Mouse (Mus musculus): ENCODE results near the gene 1700025G04Rik. TPM values are rescaled to one million over a fixed set of nuclear protein-coding genes. Genes with fewer than 3 reads are reported as not detected.

Gene 1700025G04Rik
- polyA plus RNA-seq, 1 experiment from 2014 or later, result 20.6 TPM

GRCm38 (mm10) chr1:152070441-152070840 lies 19.5 kb downstream of the 1700025G04Rik start:
- H3K4me3 ChIP-seq (ENCODE audit: low read depth, low read length), result no peak overlapping the region
- TF ChIP-seq EP300 (optimal IDR thresholded peaks at IDR 0.05) (no peak), CTCF (IDR thresholded peaks at IDR 0.05; ENCODE audit: low read depth) (no peak)
- no peak for ATAC-seq (ENCODE audit: low FRiP score, low TSS enrichment)
- H3K27ac ChIP-seq (replicated peaks), result no peak overlapping the region
- H3K36me3 ChIP-seq (ENCODE audit: control insufficient read depth, insufficient read depth, low read length), result no peaks in the 10 kb centered on the region
- no peak overlapping the region for H3K4me2 ChIP-seq (replicated peaks; ENCODE audit: low read depth)
- 91% methylated on average over 4 of the region's 4 CpGs for WGBS
- no peaks in the 10 kb centered on the region for H3K27me3 ChIP-seq (ENCODE audit: control insufficient read depth, insufficient read depth, low read length)
- no peaks in the 10 kb centered on the region for H3K9me3 ChIP-seq (ENCODE audit: control insufficient read depth, low read length)
- no peaks in the 10 kb centered on the region for H3K4me1 ChIP-seq (replicated peaks; ENCODE audit: control insufficient read depth, insufficient read depth)
- no peak overlapping the region for H3K9ac ChIP-seq (ENCODE audit: low read length)
- DNase-seq (ENCODE audit: low spot score), result no peak

GRCm38 (mm10) chr1:152069745-152070144 lies 20.2 kb downstream of the 1700025G04Rik start:
- H3K9me3 ChIP-seq (ENCODE audit: control insufficient read depth, low read length), result no peaks in the 10 kb centered on the region
- H3K4me2 ChIP-seq (replicated peaks; ENCODE audit: low read depth), result no peak overlapping the region
- DNase-seq (ENCODE audit: low spot score) (no peak), ATAC-seq (ENCODE audit: low FRiP score, low TSS enrichment) (no peak)
- no peak overlapping the region for H3K27ac ChIP-seq (replicated peaks)
- H3K9ac ChIP-seq (ENCODE audit: low read length), result no peak overlapping the region
- TF ChIP-seq CTCF (IDR thresholded peaks at IDR 0.05; ENCODE audit: low read depth) (no peak), EP300 (optimal IDR thresholded peaks at IDR 0.05) (no peak)
- WGBS, result 82% methylated on average over 7 of the region's 7 CpGs
- no peak overlapping the region for H3K4me3 ChIP-seq (ENCODE audit: low read depth, low read length)
- H3K36me3 ChIP-seq (ENCODE audit: control insufficient read depth, insufficient read depth, low read length), result no peaks in the 10 kb centered on the region
- no peaks in the 10 kb centered on the region for H3K27me3 ChIP-seq (ENCODE audit: control insufficient read depth, insufficient read depth, low read length)
- H3K4me1 ChIP-seq (replicated peaks; ENCODE audit: control insufficient read depth, insufficient read depth), result no peaks in the 10 kb centered on the region

DNA sequence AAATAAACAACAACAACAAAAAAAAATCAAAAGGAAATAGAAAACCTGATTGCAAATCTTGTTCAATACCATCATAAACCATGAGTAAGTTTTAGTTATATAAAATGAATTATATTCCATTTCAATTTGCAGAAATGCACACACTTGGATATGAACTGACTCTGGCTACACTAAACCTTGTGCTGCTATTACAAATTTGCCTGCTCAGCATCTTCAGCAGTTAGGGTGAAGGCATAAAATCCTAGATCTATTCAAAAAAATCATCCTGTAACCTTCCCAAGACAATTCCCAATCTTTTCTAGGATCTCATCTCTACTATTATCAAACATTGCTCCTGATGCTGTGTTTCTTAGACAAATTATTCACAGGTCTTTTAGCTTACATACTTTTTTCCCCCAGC lies 22.0 kb downstream of the 1700025G04Rik start:
- no peaks in the 10 kb centered on the region for H3K9me3 ChIP-seq (ENCODE audit: control insufficient read depth, low read length)
- no peaks in the 10 kb centered on the region for H3K36me3 ChIP-seq (ENCODE audit: control insufficient read depth, insufficient read depth, low read length)
- TF ChIP-seq EP300 (optimal IDR thresholded peaks at IDR 0.05), result no peak
- no peak for TF ChIP-seq CTCF (IDR thresholded peaks at IDR 0.05; ENCODE audit: low read depth)
- no peak overlapping the region for H3K4me3 ChIP-seq (ENCODE audit: low read depth, low read length)
- no peaks in the 10 kb centered on the region for H3K27me3 ChIP-seq (ENCODE audit: control insufficient read depth, insufficient read depth, low read length)
- H3K4me2 ChIP-seq (replicated peaks; ENCODE audit: low read depth), result no peak overlapping the region
- H3K4me1 ChIP-seq (replicated peaks; ENCODE audit: control insufficient read depth, insufficient read depth), result no peaks in the 10 kb centered on the region; the same call in 1 of the 2 replicates
- DNase-seq (ENCODE audit: low spot score) (no peak), ATAC-seq (ENCODE audit: low FRiP score, low TSS enrichment) (no peak)
- no peak overlapping the region for H3K9ac ChIP-seq (ENCODE audit: low read length)
- no peak overlapping the region for H3K27ac ChIP-seq (replicated peaks)

DNA sequence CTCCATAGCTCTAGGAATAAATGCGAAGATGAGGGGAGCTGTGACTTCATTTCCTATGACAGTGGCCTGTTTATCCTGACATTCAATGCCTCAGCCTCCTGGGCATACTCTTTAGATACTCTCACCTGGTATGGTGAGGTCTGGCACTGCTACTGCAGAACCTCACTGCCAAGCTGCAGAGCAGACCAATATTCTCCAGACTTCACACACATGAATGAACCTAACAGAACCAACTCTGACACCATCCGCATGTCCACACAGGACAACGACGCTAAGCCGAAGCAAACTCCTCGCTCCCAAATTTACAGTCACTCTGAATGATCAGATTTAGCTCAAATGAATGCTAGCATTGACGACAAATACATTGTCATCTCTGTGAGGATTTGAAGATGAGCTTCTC lies 24.4 kb downstream of the 1700025G04Rik start:
- 95% methylated on average over 7 of the region's 7 CpGs for WGBS
- Histone ChIP-seq H3K27me3 (ENCODE audit: control insufficient read depth, insufficient read depth, low read length) (no peaks in the 10 kb centered on the region), H3K4me2 (replicated peaks; ENCODE audit: low read depth) (no peak overlapping the region), H3K36me3 (ENCODE audit: control insufficient read depth, insufficient read depth, low read length) (no peaks in the 10 kb centered on the region), H3K9me3 (ENCODE audit: control insufficient read depth, low read length) (no peaks in the 10 kb centered on the region), H3K27ac (replicated peaks) (no peak overlapping the region), H3K4me3 (ENCODE audit: low read depth, low read length) (no peak overlapping the region), H3K4me1 (replicated peaks; ENCODE audit: control insufficient read depth, insufficient read depth) (no peaks in the 10 kb centered on the region; the same call in 1 of the 2 replicates), H3K9ac (ENCODE audit: low read length) (no peak overlapping the region)
- no peak for DNase-seq (ENCODE audit: low spot score)
- no peak for ATAC-seq (ENCODE audit: low FRiP score, low TSS enrichment)
- TF ChIP-seq CTCF (IDR thresholded peaks at IDR 0.05; ENCODE audit: low read depth) (no peak), EP300 (optimal IDR thresholded peaks at IDR 0.05) (no peak)

DNA sequence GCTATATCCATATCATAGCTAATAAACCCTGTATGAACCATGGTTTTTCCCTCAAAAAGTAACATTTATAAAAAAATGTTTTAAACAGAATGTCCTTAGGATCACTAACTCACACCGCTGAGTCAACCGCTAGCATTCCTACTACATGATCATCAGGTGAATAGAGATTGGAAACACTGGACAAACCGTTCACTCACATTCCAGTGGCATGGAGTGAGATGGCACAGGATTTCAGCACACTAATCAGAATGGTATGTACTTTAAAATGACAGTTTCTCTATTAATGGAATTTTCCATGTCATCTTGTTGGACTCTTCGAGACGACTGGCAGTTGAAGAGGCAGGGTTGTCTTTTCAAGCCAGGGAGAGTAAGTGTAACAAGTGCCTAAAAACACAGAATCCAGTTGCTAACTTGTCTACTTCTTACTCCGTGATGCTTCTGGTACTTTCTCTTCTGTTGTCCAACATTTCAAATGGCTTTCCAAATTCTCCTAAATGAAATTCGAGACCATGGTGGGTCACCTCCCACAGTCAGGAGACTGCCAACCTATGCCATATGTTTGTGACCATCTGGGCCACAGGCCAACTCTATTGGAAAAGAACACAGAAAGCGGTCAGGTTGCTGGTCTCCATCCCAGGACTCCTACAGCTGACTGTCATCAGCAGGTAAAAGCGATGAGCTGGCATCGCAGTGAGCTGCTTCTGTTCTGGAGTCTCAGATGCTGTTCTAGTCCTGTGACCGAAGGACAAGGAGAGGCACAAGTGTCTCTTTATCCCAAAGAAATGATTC lies 26.4 kb downstream of the 1700025G04Rik start:
- Histone ChIP-seq H3K4me1 (replicated peaks; ENCODE audit: control insufficient read depth, insufficient read depth) (no peaks in the 10 kb centered on the region; the same call in 1 of the 2 replicates), H3K9ac (ENCODE audit: low read length) (no peak overlapping the region), H3K36me3 (ENCODE audit: control insufficient read depth, insufficient read depth, low read length) (no peaks in the 10 kb centered on the region), H3K9me3 (ENCODE audit: control insufficient read depth, low read length) (no peaks in the 10 kb centered on the region), H3K4me2 (replicated peaks; ENCODE audit: low read depth) (no peak overlapping the region), H3K4me3 (ENCODE audit: low read depth, low read length) (no peak overlapping the region), H3K27ac (replicated peaks) (no peak overlapping the region), H3K27me3 (ENCODE audit: control insufficient read depth, insufficient read depth, low read length) (no peaks in the 10 kb centered on the region)
- WGBS, result 84% methylated on average over 11 of the region's 11 CpGs
- no peak for DNase-seq (ENCODE audit: low spot score)
- no peak for ATAC-seq (ENCODE audit: low FRiP score, low TSS enrichment)
- no peak for TF ChIP-seq CTCF (IDR thresholded peaks at IDR 0.05; ENCODE audit: low read depth)

DNA sequence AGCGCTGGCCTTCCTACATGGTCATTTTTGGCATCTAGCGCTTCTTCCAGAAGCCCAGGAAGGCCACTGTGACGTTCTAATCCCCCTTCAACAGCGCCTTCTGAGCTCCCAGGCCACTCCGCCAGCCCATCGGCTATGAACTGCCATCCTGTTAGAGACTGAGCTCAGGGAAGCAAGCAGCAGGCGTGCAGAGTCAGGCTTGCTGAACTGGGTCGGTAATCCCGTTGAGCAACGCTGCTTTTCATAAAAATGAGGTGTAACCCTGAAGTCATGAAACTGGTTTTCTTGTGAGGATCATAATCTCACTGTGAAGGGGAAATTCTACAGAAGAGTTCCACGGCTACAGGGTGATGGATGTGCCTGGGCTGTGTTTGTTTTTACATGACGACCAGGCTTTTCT lies 28.2 kb downstream of the 1700025G04Rik start:
- 60% methylated on average over 12 of the region's 12 CpGs for WGBS
- DNase-seq (ENCODE audit: low spot score) (no peak), ATAC-seq (ENCODE audit: low FRiP score, low TSS enrichment) (peak; percentile 57; the same call in 1 of the 2 replicates)
- H3K36me3 ChIP-seq (ENCODE audit: control insufficient read depth, insufficient read depth, low read length), result no peaks in the 10 kb centered on the region
- 0 out of 2 replicates have a peak overlapping the region, but pooled peaks have one; percentile 2 for H3K4me2 ChIP-seq (replicated peaks; ENCODE audit: low read depth)
- peak overlapping the region; percentile 82 for H3K27ac ChIP-seq (replicated peaks)
- H3K9ac ChIP-seq (ENCODE audit: low read length), result no peak overlapping the region
- H3K4me1 ChIP-seq (replicated peaks; ENCODE audit: control insufficient read depth, insufficient read depth), result no peaks in the 10 kb centered on the region; the same call in 1 of the 2 replicates
- H3K4me3 ChIP-seq (ENCODE audit: low read depth, low read length), result no peak overlapping the region
- H3K9me3 ChIP-seq (ENCODE audit: control insufficient read depth, low read length), result no peaks in the 10 kb centered on the region
- TF ChIP-seq CTCF (IDR thresholded peaks at IDR 0.05; ENCODE audit: low read depth), result no peak
- TF ChIP-seq EP300 (optimal IDR thresholded peaks at IDR 0.05), result peak; percentile 87
- H3K27me3 ChIP-seq (ENCODE audit: control insufficient read depth, insufficient read depth, low read length), result no peaks in the 10 kb centered on the region
